Mouse (Mus musculus): ENCODE results near the gene Wdr5b.
"Not testable (repeated sequence)": the region's sequence is repeated elsewhere in the genome, so short reads cannot be mapped to it uniquely, and the experiment has no call there.

Wdr5b gene

DNA sequence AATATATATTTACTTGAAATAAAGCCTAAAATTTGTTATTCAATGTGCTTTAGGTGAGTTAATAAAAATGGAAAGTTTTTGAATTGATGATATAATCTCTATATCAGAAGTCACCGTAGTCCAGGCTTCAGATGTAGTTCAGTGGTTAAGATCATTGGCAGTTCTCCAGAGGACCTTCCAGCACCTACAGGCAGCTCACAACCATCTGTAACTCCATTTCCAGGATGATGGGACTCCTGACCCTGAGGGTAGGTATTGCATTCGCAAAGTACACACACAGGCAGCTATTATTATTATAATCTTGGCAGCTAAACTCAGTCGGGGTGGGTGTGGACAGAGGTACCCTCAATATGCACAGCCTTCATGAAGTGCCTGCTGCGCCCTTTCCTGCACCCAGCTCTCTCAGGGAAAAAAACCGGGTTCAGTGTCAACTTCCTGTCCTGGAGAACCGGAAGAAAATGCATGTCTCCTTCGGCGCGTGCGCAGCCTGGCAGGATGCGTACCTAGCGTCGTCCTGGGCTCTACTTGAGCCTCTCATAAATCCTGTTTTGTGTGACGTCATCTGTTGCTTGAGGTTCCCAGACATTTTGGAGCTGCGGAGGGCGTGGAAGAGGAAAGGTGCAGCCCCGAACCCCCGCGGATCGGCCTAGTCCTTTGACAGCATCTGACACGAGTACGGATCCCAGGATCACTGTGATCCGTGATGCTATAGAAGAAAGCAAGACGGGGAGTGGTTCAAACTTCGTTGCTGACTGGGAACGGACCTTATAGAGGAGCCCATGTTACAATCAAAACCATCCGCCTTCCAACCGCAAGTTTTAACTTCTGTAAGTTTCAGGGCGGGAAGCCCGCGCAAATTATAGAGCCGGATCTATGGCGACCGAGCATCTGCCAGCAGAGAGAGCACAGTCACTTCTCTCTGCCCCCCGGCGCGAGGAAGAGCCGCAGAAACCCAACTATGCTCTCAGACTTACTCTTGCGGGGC is at the start of gene Wdr5b:
TSS of gene Wdr5b (plus strand) at position 551 of the 985 bp plus-strand sequence.
- in situ Hi-C loops (cut with MboI; ENCODE audit: low pct_unique_long_range_greater_than_20kb in 1 of 2, low sequenced_read_pairs in 2 of 2, unreplicated experiment in 1 of 2): no loop called here

DNA sequence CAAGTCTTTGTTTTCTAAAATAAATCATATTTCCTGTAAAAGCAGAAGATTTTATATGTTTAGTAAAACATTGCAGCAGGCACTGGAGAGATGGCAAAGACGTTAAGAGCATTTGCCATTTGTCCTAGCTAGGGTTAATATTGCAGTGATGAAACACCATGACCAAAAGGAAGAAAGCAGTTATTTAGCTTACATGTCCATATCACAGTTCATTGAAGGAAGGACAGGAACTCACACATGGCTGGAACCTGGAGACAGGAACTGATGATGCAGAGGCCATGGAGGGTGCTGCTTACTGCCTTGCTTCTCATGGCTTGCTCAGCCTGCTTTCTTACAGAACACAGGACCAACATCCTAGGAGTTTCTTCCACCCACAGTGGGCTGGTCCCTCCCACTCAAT is 48.6 kb upstream of the Wdr5b start:
- in situ Hi-C loops (cut with MboI; ENCODE audit: low pct_unique_long_range_greater_than_20kb in 1 of 2, low sequenced_read_pairs in 2 of 2, unreplicated experiment in 1 of 2): no loop called here

DNA sequence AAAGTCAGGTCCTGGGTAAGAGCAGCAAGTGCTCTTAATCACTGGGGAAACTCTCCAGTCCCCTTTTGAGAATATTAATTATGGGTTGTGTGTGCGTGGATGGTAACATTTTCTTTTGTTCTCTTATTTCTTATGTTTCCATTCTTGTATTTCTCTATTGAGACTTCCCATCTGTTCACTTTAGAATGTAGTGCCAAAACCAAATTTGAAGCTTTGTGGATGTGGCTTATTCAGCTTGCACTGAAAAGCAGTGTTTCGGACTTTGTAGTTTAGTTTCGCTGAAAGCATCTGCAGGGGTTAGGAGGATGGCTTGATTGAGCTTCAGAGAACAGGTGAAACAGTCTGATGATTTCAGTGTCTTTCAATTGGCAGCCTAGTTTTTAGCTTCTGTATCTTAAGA is 47.7 kb upstream of the Wdr5b start:
- in situ Hi-C loops (cut with MboI; ENCODE audit: low pct_unique_long_range_greater_than_20kb in 1 of 2, low sequenced_read_pairs in 2 of 2, unreplicated experiment in 1 of 2): no loop called here

DNA sequence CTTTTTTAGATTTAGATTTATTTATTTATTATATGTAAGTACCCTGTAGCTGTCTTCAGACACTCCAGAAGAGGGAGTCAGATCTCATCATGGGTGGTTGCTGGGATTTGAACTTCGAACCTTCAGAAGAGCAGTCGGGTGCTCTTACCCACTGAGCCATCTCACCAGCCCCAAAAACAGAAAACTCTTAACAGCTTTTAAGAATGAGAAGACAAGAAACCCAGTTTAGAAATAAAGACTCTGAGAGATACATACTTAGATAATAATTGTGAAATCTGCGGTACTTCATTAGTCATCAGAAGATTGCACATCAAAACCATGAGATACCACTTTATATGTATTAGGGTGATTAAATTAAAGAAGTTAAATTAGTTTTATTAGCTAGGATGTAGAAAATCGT is 42.1 kb upstream of the Wdr5b start:
- in situ Hi-C loops (cut with MboI; ENCODE audit: low pct_unique_long_range_greater_than_20kb in 1 of 2, low sequenced_read_pairs in 2 of 2, unreplicated experiment in 1 of 2): not testable (repeated sequence)

DNA sequence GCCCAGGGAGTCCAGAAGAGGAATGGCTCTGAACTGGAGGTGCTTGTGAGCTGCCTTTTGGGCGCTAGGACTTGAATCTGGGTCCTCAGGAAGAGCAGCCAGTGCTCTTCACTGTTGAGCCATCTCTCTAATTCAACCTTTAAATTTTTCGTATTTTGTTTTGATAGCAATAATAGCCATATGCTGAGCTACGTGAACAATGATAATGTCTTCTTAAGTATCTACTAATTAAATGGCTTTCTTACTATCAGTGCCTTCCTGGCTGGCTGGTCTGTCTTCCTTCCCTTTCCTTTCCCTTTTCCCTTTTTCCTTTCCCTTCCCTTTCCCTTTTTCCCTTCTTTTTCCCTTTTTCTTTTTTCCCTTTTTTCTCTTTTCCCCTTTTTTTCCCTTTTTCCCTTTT is 32.6 kb upstream of the Wdr5b start:
- in situ Hi-C loops (cut with MboI; ENCODE audit: low pct_unique_long_range_greater_than_20kb in 1 of 2, low sequenced_read_pairs in 2 of 2, unreplicated experiment in 1 of 2): no loop called here

DNA sequence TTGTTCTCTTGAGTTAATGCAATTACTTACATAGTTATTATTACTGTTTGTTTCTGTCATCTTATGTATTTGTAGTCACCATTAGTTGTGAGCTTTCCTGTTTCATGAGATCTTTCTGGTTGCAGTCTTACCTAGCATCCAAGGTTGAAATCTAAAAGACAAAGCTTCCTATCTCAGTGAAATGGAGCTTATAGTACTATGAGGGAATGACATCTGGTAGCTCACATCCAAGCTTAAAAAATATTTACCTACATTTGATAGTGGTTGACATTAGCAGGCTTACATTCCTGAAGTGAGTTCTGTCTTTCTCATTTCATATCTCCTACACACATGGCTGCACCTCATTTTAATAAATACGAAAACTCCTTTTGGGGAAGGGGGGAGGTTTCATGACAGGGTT is 24.7 kb upstream of the Wdr5b start:
- in situ Hi-C loops (cut with MboI; ENCODE audit: low pct_unique_long_range_greater_than_20kb in 1 of 2, low sequenced_read_pairs in 2 of 2, unreplicated experiment in 1 of 2): no loop called here

DNA sequence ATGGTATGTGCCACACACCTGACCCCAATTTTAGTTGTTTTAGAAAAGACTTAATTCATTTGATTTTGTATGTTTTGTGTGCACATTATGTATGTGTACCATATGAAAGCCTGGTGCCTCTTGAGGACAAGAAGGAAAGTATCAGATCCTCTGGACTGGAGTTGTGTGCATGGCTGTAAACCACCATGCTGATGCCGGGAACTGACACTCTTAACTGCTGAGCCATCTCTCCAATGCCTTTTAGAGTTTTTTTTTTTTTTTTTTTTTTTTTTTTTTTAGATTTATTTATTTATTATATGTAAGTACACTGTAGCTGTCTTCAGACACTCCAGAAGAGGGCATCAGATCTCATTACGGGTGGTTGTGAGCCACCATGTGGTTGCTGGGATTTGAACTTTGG is 12.9 kb upstream of the Wdr5b start:
- in situ Hi-C loops (cut with MboI; ENCODE audit: low pct_unique_long_range_greater_than_20kb in 1 of 2, low sequenced_read_pairs in 2 of 2, unreplicated experiment in 1 of 2): not testable (repeated sequence)

DNA sequence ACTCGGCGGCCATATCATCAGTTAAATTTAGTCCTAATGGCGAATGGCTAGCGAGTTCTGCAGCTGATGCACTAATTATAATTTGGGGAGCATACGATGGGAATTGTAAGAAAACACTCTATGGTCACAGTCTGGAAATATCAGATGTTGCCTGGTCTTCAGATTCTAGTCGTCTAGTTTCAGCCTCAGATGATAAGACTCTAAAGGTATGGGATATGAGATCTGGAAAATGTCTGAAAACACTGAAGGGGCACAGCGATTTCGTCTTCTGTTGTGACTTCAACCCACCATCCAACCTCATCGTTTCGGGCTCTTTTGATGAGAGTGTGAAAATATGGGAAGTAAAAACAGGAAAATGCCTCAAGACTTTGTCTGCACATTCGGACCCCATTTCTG is 633 bp downstream of the Wdr5b start:
- in situ Hi-C loops (cut with MboI; ENCODE audit: low pct_unique_long_range_greater_than_20kb in 1 of 2, low sequenced_read_pairs in 2 of 2, unreplicated experiment in 1 of 2): no loop called here

DNA sequence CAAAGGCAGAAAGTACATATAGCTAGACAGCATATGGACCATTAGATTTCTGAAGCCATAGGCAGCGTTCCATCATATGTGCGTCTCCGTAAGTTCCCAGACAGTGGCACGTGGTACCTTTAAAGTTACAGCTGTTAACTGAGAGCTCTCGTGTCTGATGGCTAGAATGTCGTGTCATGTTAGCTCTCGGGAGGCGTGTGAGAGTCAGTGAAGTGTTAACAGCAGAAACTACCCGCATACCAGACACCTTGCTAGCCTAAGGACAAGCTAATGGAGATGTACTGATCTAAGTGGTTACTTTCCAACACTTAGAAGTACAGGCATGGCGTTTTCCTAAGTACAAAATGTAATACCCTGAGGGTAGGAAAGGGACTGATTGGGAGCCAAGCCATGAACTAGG is 2.1 kb downstream of the Wdr5b start:
- in situ Hi-C loops (cut with MboI; ENCODE audit: low pct_unique_long_range_greater_than_20kb in 1 of 2, low sequenced_read_pairs in 2 of 2, unreplicated experiment in 1 of 2): no loop called here

DNA sequence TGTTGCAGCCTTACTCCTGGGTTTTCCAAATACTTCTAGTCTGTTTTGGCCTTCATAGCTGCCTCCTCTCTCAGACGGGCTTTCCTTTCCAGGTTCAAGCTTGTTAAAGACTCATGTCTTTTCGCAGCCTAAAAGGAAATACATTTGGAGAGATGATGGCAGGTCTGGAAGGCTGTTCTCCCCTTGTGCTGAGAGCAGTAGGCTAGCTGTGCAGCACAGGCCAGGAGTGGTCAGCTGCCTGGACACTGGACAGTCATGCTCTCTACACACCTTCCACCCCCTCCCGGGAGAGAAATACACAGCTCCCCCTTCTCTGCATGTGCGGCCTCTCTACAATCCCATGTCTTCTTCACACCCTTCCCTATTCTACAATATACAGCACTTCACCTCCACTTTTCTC is 3.0 kb downstream of the Wdr5b start:
- in situ Hi-C loops (cut with MboI; ENCODE audit: low pct_unique_long_range_greater_than_20kb in 1 of 2, low sequenced_read_pairs in 2 of 2, unreplicated experiment in 1 of 2): no loop called here

DNA sequence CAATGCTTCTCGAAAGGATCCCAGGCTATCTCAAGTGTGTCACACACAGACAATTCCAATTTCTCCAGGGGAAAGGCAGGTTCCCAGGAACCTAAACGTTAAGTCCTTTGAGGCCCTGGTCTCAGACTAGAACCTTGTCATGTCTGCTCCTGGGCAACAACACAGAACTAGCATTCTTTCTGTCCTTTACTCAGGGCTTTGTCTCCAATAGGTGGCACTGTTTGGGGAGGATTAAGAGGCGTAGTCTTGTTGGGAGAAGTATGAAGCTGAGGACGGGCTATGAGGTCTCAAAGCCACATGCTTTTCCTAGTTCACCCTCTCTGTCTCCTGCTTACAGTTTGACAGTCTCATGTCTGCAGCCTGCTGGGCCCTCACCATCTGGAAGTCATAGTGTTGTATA is 6.5 kb downstream of the Wdr5b start:
- in situ Hi-C loops (cut with MboI; ENCODE audit: low pct_unique_long_range_greater_than_20kb in 1 of 2, low sequenced_read_pairs in 2 of 2, unreplicated experiment in 1 of 2): no loop called here

DNA sequence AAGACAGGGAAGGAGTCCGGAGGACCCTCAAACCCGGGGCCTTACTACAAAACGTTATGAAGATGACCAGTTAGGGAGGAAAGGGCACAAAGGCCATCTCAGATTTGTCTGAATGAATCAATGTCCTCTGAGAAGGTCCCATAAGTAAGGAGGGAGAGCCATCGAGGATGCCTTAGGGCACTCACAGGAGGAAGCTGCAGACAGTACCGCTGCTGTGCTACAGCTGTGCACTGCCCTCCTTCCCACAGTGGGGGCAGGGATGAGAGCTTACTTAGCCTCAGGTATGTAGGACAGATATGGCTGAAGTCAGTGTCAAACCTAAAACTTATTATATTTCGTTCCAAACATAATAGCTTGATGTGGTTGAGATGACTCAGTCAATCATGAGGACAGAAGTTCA is 10.5 kb downstream of the Wdr5b start:
- in situ Hi-C loops (cut with MboI; ENCODE audit: low pct_unique_long_range_greater_than_20kb in 1 of 2, low sequenced_read_pairs in 2 of 2, unreplicated experiment in 1 of 2): no loop called here

DNA sequence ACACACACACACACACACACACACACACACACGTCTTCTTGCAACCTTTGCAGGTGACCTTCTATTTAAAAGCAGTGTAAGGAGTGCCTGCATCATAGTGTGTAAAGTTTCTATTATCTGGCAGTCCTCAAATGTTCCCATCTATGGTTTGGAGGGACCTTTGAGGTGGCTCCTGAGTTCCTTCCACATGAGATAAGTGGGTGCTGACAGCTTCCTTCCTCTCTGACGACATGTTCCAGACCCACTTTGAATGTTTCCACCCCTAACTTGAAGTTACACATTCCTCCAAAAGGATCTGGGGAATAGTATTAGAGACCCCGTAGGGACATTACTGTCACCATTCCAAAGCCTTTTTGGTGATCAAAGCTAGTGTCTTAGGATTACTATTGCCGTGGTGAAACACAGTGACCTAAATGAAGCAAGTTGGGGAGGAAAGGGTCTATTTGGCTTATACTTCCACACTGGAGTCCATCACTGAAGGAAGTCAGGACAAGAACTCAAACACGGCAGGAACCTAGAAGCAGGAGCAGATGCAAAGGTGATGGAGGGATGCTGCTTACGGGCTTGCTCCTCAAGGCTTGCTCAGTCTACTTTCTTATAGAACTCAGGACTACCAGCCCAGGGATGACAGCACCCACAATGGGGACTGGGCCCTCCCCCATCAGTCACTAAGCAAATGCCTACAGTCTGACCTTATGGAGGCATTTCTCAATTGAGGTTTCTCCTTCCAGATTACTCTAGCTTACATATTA is 12.7 kb downstream of the Wdr5b start:
- in situ Hi-C loops (cut with MboI; ENCODE audit: low pct_unique_long_range_greater_than_20kb in 1 of 2, low sequenced_read_pairs in 2 of 2, unreplicated experiment in 1 of 2): no loop called here

DNA sequence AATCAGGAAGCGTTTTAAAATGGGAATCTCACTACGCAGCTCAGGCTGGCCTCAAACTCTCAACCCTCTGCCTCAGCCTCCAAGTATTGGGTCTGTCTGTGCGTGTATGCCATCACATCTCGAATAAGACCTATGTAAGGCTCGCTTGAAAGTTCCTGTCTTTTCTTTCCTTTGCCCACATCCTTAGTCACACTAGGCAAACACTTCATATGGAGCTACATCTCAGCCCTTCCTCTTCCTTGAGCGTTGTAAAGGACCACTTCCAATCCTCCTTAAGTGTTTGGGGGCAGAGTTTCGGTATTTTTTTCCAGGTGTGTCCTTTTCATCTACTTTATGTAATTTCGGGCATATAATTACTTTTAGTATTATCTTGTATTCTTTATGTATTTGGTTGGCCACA is 13.9 kb downstream of the Wdr5b start:
- in situ Hi-C loops (cut with MboI; ENCODE audit: low pct_unique_long_range_greater_than_20kb in 1 of 2, low sequenced_read_pairs in 2 of 2, unreplicated experiment in 1 of 2): no loop called here

DNA sequence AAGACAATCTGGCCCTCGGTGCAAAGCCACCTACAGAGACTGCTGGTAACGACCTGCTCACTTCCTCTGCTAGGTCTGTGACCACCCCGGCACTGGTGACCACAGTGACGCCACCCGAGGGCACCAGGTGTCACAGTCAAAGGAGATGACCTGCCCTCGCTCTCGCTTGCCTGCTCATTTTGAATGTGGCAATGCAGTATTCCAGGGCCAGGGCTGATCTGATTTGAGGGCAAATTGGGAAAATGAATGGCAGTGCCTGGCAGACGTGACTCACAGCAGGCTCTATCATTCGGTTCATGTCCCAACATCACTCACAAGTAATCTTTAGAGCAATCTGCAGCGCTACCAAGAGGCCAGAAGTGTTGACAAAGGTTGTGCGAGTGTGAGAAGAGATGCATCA is 15.4 kb downstream of the Wdr5b start:
- in situ Hi-C loops (cut with MboI; ENCODE audit: low pct_unique_long_range_greater_than_20kb in 1 of 2, low sequenced_read_pairs in 2 of 2, unreplicated experiment in 1 of 2): no loop called here

DNA sequence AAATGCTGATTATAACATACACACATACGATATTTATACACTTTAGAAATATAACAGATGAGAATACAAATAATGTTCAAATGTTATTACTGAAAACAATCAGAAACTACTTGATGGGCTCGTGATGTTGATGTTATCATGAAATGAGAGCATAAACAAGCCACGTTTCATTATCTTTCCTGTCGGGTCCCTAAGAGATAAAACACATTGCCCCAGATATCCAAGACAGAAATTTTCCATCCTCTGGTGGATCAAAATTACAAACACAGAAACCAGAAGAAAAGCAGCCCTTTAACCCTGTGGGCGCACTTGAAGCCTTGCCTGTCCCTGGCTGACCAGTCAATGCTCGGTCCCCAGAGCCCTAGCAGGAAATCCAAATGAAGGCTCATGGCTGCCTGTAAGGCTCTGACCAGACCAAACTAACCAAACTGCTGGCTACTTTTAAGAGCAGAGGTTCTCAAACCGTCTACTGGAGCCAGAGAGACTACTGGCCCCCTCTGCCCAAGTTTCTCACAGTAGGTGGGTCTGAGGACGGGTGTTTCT is 17.0 kb downstream of the Wdr5b start:
- in situ Hi-C loops (cut with MboI; ENCODE audit: low pct_unique_long_range_greater_than_20kb in 1 of 2, low sequenced_read_pairs in 2 of 2, unreplicated experiment in 1 of 2): no loop called here

DNA sequence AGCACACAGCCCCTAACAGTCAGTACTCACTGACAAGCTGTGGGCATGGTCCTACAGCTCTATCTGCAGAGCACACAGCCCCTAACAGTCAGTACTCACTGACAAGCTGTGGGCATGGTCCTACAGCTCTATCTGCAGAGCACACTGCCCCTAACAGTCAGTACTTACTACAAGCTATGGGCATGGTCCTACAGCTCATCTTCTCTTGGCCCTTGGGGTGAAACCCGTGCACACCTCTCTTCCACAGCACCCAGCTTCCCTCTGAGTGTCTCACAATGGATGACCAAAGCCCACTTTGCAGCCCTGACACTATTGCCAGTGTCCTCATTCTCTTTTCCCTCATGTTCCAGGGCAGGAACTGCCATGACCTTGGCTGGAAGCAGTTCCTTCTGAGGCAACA is 21.5 kb downstream of the Wdr5b start:
- in situ Hi-C loops (cut with MboI; ENCODE audit: low pct_unique_long_range_greater_than_20kb in 1 of 2, low sequenced_read_pairs in 2 of 2, unreplicated experiment in 1 of 2): not testable (repeated sequence)

DNA sequence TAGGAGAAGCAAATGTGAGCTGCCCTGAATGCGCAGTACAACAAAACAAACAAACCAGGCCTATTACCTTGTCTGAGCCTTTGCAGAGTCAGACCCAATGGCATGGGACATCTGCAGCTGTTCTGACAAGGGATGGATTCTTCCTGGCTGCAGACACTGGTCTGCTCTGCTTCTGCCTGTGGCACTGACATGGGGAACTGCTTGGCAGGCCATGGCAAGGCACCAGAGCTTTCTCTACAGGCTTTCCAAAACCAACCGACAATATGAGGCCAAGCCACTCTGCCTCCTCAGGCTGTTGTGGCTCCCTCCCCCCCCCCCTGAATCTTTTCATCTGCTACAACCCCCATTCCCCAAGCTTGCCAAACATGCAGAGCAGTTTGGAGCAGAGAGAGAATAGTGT is 22.3 kb downstream of the Wdr5b start:
- in situ Hi-C loops (cut with MboI; ENCODE audit: low pct_unique_long_range_greater_than_20kb in 1 of 2, low sequenced_read_pairs in 2 of 2, unreplicated experiment in 1 of 2): no loop called here

DNA sequence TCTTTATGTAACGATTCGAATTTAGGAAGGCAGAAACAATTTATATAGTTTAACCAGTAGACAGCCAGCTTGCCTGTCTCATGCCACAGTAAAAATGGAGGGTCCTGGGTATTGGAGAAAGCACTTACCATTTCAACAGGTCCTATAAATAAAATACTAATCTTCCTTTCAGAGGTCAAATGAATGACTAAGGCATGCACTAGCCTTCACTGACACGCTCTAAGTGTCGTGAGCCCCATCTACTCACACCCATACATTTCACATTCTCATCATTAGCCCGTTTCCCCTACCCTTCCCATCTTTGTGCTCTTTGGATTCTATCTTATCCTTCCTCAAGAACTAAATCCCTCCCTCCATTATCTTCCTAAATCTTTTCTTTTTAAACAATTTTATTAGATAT is 23.9 kb downstream of the Wdr5b start:
- in situ Hi-C loops (cut with MboI; ENCODE audit: low pct_unique_long_range_greater_than_20kb in 1 of 2, low sequenced_read_pairs in 2 of 2, unreplicated experiment in 1 of 2): no loop called here
